Mouse (Mus musculus) ovary, adult 18-20 months (tissue): ENCODE data around the gene 4921507P07Rik.
A peak's percentile ranks its signal among the peaks of the same experiment; 100 is the strongest.
"Not testable (repeated sequence)": the region's sequence is repeated elsewhere in the genome, so short reads cannot be mapped to it uniquely, and the experiment has no call there.

Experiments used
- DNase-seq: peaks from one replicate; pipeline ENCODE4 v3.0.0; 2022; ENCODE audit warnings: low spot score, mixed read lengths

4921507P07Rik gene

GRCm38 (mm10) chr6:50557566-50557965 is 38.9 kb downstream of the 4921507P07Rik start:
- DNase-seq, result no peak

- DNase-seq, result not testable (repeated sequence)
Measured at GRCm38 (mm10) chr6:50554223-50554622, 42.2 kb downstream of the 4921507P07Rik start.

GRCm38 (mm10) chr6:50552881-50553518 is 43.4 kb downstream of the 4921507P07Rik start:
- no peak for DNase-seq

GRCm38 (mm10) chr6:50549791-50550190 is 46.6 kb downstream of the 4921507P07Rik start:
- DNase-seq, result no peak

- no peak for DNase-seq
Measured at GRCm38 (mm10) chr6:50549051-50549450, 47.4 kb downstream of the 4921507P07Rik start.

- DNase-seq, result no peak
Measured at GRCm38 (mm10) chr6:50545412-50546043, 50.9 kb downstream of the 4921507P07Rik start.

- no peak for DNase-seq
Measured at GRCm38 (mm10) chr6:50542535-50542934, 53.9 kb downstream of the 4921507P07Rik start.

- DNase-seq, result no peak
Measured at GRCm38 (mm10) chr6:50539641-50540040, 56.8 kb downstream of the 4921507P07Rik start.

- peak; percentile 62 for DNase-seq
Measured at GRCm38 (mm10) chr6:50536461-50536892, 60.0 kb downstream of the 4921507P07Rik start.

GRCm38 (mm10) chr6:50535346-50535745 is 61.1 kb downstream of the 4921507P07Rik start:
- no peak for DNase-seq

GRCm38 (mm10) chr6:50531920-50532319 is 64.5 kb downstream of the 4921507P07Rik start:
- DNase-seq, result no peak

GRCm38 (mm10) chr6:50531003-50531402 is 65.4 kb downstream of the 4921507P07Rik start:
- no peak for DNase-seq

GRCm38 (mm10) chr6:50529194-50529593 is 67.2 kb downstream of the 4921507P07Rik start:
- no peak for DNase-seq

- DNase-seq, result no peak
Measured at GRCm38 (mm10) chr6:50527416-50527815, 69.0 kb downstream of the 4921507P07Rik start.

- no peak for DNase-seq
Measured at GRCm38 (mm10) chr6:50526597-50527024, 69.8 kb downstream of the 4921507P07Rik start.

- no peak for DNase-seq
Measured at GRCm38 (mm10) chr6:50525846-50526245, 70.6 kb downstream of the 4921507P07Rik start.

GRCm38 (mm10) chr6:50524261-50524896 is 72.1 kb downstream of the 4921507P07Rik start:
- DNase-seq, result no peak
